In genomic region chr9:65131717-65132116, GRCm38 (mm10) we compare ENCODE assay signal across 32 mouse cellular contexts. TPM values are rescaled to one million over a fixed set of nuclear protein-coding genes. Genes with fewer than 3 reads are reported as not detected.
DNase-seq lines count a peak whose midpoint lies in the region; ATAC-seq and TF ChIP-seq lines count a peak whose summit lies in the region.
"Had no signal": no experiment of that assay in that cellular context is flagged by ENCODE, and none has a peak within 500 bp of the region (broad histone marks: within the 10 kb centered on the region; RNA-seq: fewer than 3 reads in every experiment).

No protein-coding gene starts in this region.

- 0 out of 2 replicates have a peak overlapping the region, but pooled peaks have one; percentile 40 for H3K27ac ChIP-seq in forebrain, embryonic 10.5 days
- H3K27ac ChIP-seq in forebrain, embryonic 14.5 days (ENCODE audit: low read depth, low read length), result no peak overlapping the region
- H3K27ac ChIP-seq in kidney, adult 2 months (ENCODE audit: insufficient read depth, low read depth, low read length), result no peak overlapping the region
- H3K27ac ChIP-seq: forebrain, embryonic 12.5 days; heart, embryonic 13.5 days; kidney, postnatal 0 days; limb, embryonic 13.5 days; liver, embryonic 12.5 days; midbrain, embryonic 12.5 days; neural tube, embryonic 12.5 days; stomach, postnatal 0 days had no signal

- no peak for TF ChIP-seq CTCF in kidney, adult 2 months (conservative IDR thresholded peaks at IDR 0.05; ENCODE audit: insufficient read depth, insufficient read length, low read depth, low read length)

- no peak overlapping the region for H3K9ac ChIP-seq in forebrain, embryonic 14.5 days (ENCODE audit: low read length)
- H3K9ac ChIP-seq: forebrain, embryonic 12.5 days; heart, embryonic 13.5 days; limb, embryonic 13.5 days; liver, embryonic 12.5 days; liver, postnatal 0 days; midbrain, embryonic 12.5 days; neural tube, embryonic 12.5 days had no signal

- TF ChIP-seq POLR2A in kidney, adult 2 months (IDR thresholded peaks at IDR 0.05; ENCODE audit: low read depth, low read length), result no peak

- DNase-seq in forebrain, embryonic 10.5 days (ENCODE audit: extremely low spot score, low spot score), result no peak
- DNase-seq in forebrain, embryonic 14.5 days (ENCODE audit: low spot score), result no peak
- DNase-seq in kidney, postnatal 14 days, result peak; percentile 27
- no peak for DNase-seq in kidney, adult 2 months
- DNase-seq in lung, postnatal 4 days, result peak; percentile 20 to 40
- DNase-seq in lung, postnatal 36 days, result no peak
- no peak for DNase-seq in retina, embryonic 14.5 days (ENCODE audit: low spot score)
- DNase-seq: adrenal gland, postnatal 14 days; cerebellum, adult 11-12 months; cerebellum, adult 9-11 months; gastrocnemius, postnatal 25 days; heart, adult 18-20 months; heart, postnatal 10 days; kidney, adult 11 months; liver, postnatal 0 days; right cerebral cortex, postnatal 4 days; thymus, adult 18-20 months; thymus, postnatal 36 days had no signal

- H3K36me3 ChIP-seq in forebrain, embryonic 10.5 days (replicated peaks), result peaks cover 10% of the 10 kb centered on the region
- H3K36me3 ChIP-seq in forebrain, embryonic 14.5 days (ENCODE audit: control insufficient read depth, insufficient read depth, low read length), result peaks cover 18% of the 10 kb centered on the region; the same call in 1 of the 2 replicates
- no peaks in the 10 kb centered on the region for H3K36me3 ChIP-seq in kidney, adult 2 months (ENCODE audit: control insufficient read depth, insufficient read depth, low read length)

- no peak overlapping the region for H3K4me2 ChIP-seq in forebrain, embryonic 14.5 days (ENCODE audit: low read length)
- H3K4me2 ChIP-seq: forebrain, embryonic 12.5 days; heart, embryonic 13.5 days; limb, embryonic 13.5 days; liver, embryonic 12.5 days; midbrain, embryonic 12.5 days; neural tube, embryonic 12.5 days had no signal

- ATAC-seq in forebrain, embryonic 14.5 days, result no peak
- peak; percentile 47 for ATAC-seq in granulocyte monocyte progenitor cell, adult 5-6 weeks (replicated peaks; ENCODE audit: poor library complexity, severe bottlenecking)
- ATAC-seq: liver, embryonic 12.5 days; liver, postnatal 0 days; lung, postnatal 0 days; Patski had no signal

- H3K4me3 ChIP-seq in forebrain, embryonic 10.5 days, result no peak overlapping the region
- no peak overlapping the region for H3K4me3 ChIP-seq in forebrain, embryonic 14.5 days (ENCODE audit: low read depth, low read length)
- H3K4me3 ChIP-seq in kidney, adult 2 months (ENCODE audit: insufficient read depth, low read depth, low read length), result no peak overlapping the region
- H3K4me3 ChIP-seq: erythroblast, embryonic 14.5 days; forebrain, embryonic 12.5 days; heart, embryonic 13.5 days; limb, embryonic 13.5 days; liver, embryonic 12.5 days; midbrain, embryonic 12.5 days; myocyte; neural tube, embryonic 12.5 days had no signal

- H3K9me3 ChIP-seq in forebrain, embryonic 10.5 days, result no peaks in the 10 kb centered on the region
- H3K9me3 ChIP-seq in forebrain, embryonic 14.5 days (replicated peaks; ENCODE audit: control insufficient read depth, low read length), result no peaks in the 10 kb centered on the region
- H3K9me3 ChIP-seq: forebrain, embryonic 12.5 days; heart, embryonic 13.5 days; limb, embryonic 13.5 days; liver, embryonic 12.5 days; midbrain, embryonic 12.5 days; neural tube, embryonic 12.5 days had no signal

- peaks cover 49% of the 10 kb centered on the region for H3K4me1 ChIP-seq in forebrain, embryonic 10.5 days
- no peaks in the 10 kb centered on the region for H3K4me1 ChIP-seq in forebrain, embryonic 14.5 days (ENCODE audit: control insufficient read depth, insufficient read depth, low read length)
- no peaks in the 10 kb centered on the region for H3K4me1 ChIP-seq in kidney, adult 2 months (ENCODE audit: control insufficient read depth, insufficient read depth, low read length)

- H3K27me3 ChIP-seq in forebrain, embryonic 10.5 days (ENCODE audit: poor library complexity, severe bottlenecking), result peaks cover 52% of the 10 kb centered on the region
- H3K27me3 ChIP-seq in forebrain, embryonic 14.5 days (replicated peaks; ENCODE audit: control insufficient read depth, insufficient read depth, low read length), result no peaks in the 10 kb centered on the region
- no peaks in the 10 kb centered on the region for H3K27me3 ChIP-seq in kidney, adult 2 months (replicated peaks; ENCODE audit: control insufficient read depth, insufficient read depth, low read length)

- WGBS in forebrain, embryonic 10.5 days, result 88% methylated on average over 5 of the region's 5 CpGs
- 80% methylated on average over 5 of the region's 5 CpGs for WGBS in forebrain, embryonic 14.5 days
- 74% methylated on average over 5 of the region's 5 CpGs for WGBS in kidney, adult 2 months

RNA-seq across cellular contexts. Expression of gene Igdcc3, which starts 9.3 kb away (rescaled TPM):
- 208 and 246 TPM in 2 replicates for polyA plus RNA-seq in forebrain, embryonic 10.5 days (2016; fragmentation: Nextera tagmentation; extraction: Ambion mirVana)
- polyA plus RNA-seq in forebrain, embryonic 14.5 days (2014; fragmentation: Nextera tagmentation; extraction: Ambion mirVana), result 5.1 and 5.8 TPM in 2 replicates
- 0.72 and 0.94 TPM in 2 replicates for polyA plus RNA-seq in kidney, adult 2 months (2012; rRNA removed)
- total RNA-seq in granulocyte monocyte progenitor cell, adult 5-6 weeks (2014; fragmentation: Nextera tagmentation), result not detected in 2 replicates
- not detected in 2 replicates for total RNA-seq in granulocyte monocyte progenitor cell, adult 5-6 weeks (2017)
- total RNA-seq: MEL had no signal
- polyA plus RNA-seq: erythroblast, embryonic 14.5 days; liver, postnatal 0 days; myocyte; Patski had no signal

RNA-seq across cellular contexts. Expression of gene Igdcc4, which starts 30.4 kb away (rescaled TPM):
- polyA plus RNA-seq in forebrain, embryonic 10.5 days (2016; fragmentation: Nextera tagmentation; extraction: Ambion mirVana), result 7.7 and 8.0 TPM in 2 replicates
- polyA plus RNA-seq in forebrain, embryonic 14.5 days (2014; fragmentation: Nextera tagmentation; extraction: Ambion mirVana), result 8.9 and 13.4 TPM in 2 replicates
- 0.57 and 0.83 TPM in 2 replicates for polyA plus RNA-seq in kidney, adult 2 months (2012; rRNA removed)
- 0.38 TPM in 1 of 2 replicates, not detected in the other for total RNA-seq in granulocyte monocyte progenitor cell, adult 5-6 weeks (2014; fragmentation: Nextera tagmentation)
- 0.15 and 0.17 TPM in 2 replicates for total RNA-seq in granulocyte monocyte progenitor cell, adult 5-6 weeks (2017)
- polyA plus RNA-seq: erythroblast, embryonic 14.5 days had no signal

Comparison
In these comparisons a context has a peak if more than half of its experiments do, and no peak if none do; other contexts are left out.
1. DNase-seq: peak in kidney, postnatal 14 days (single experiment) and lung, postnatal 4 days (2 of 2); none in forebrain, embryonic 10.5 days (single experiment), forebrain, embryonic 14.5 days (single experiment), kidney, adult 2 months (single experiment), lung, postnatal 36 days (single experiment) and retina, embryonic 14.5 days (single experiment).
2. RNA of gene Igdcc3, which starts 9.3 kb away (polyA plus RNA-seq): 208 to 246 TPM in forebrain, embryonic 10.5 days; 5.1 to 5.8 TPM in forebrain, embryonic 14.5 days and 0.72 to 0.94 TPM in kidney, adult 2 months; every median in the first group is over 10 times any median in the second.